Mouse (Mus musculus) CD4-positive, CD25-positive, alpha-beta regulatory T cell, adult 2 months (primary cell): ENCODE results near the gene Vmn2r76.
"Not testable (repeated sequence)": the region's sequence is repeated elsewhere in the genome, so short reads cannot be mapped to it uniquely, and the experiment has no call there.

ENCODE experiments used
- DNase-seq: peaks from one replicate; pipeline ENCODE4 v3.0.0-alpha.2; 2012; ENCODE audit warnings: low read depth, low spot score

The Vmn2r76 gene

GRCm38 (mm10) chr7:86246208-86246607 is at the start of gene Vmn2r76:
Vmn2r76 (minus strand) TSS chr7:86246308.
- DNase-seq = no peak

DNA sequence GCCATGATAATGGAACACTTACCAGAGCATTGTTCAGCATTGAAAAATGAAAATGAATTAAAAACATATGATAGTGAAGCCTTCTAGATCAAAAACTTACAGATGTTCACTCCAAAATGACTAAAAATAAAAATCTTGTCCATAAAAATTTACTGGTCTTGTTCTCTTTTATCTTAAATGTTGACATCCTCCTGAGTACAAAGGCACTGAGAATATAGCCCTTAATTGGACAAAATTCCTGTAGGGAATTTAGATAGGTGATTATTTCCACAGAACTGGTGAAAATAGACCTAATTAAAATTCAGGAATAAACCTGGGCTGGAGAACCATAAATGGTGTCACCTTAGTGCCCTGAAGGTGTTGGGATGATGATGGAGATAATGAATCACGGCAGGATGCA is 31.0 kb upstream of the Vmn2r76 start, which contains the start of gene Olfr310:
TSS of gene Olfr310 (minus strand) at position 101 of the 400 bp plus-strand sequence.
- DNase-seq = no peak

DNA sequence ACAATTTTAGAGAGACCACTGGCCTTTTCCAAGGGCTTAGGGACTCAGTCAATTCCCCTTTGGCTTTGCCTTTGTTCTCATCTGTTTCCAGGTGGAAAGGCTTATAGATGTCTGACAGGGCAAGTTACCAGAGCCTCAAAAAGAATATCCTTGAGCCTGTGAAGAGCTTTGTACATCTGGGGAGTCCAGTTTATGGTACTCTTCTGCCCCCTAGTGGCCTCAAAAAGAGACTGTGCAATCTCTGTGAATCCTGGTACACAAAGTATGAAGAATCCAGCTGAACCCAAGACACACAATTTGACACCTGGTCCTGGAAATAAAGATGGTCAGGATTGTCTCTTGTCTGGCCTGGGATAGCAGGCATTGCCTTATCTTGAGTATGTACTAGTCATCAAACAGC is 34.8 kb downstream of the Vmn2r76 start:
- no peak for DNase-seq

DNA sequence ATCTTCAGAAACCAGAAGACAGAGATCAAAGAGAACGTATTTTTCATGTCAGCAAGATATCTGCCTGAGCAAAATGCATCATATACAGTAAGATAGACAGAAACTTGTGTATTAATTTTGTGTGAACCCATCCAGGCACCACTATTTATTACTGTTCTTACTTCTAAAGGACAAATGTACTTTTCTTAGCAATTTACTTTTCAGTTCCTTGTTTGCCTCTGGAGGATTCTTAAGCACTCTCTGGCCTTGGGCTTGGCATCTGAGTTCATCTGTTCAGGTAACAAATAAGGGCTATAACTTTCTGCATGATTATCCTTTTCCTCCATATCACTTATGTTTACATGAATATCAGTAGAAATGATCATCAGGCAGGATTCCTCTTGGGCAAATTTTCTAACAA is 74.4 kb downstream of the Vmn2r76 start, which contains the start of gene Vmn2r75:
TSS of gene Vmn2r75 (minus strand) at position 101 of the 400 bp plus-strand sequence.
- DNase-seq = not testable (repeated sequence)
